Mouse (Mus musculus) embryo, embryonic 10.5 days (tissue): ENCODE results near the gene Lrrn4.

Experiments used
- DNase-seq: peaks from one replicate; pipeline ENCODE4 v3.0.0-alpha.2; 2015; ENCODE audit warnings: low spot score

The Lrrn4 gene

DNA sequence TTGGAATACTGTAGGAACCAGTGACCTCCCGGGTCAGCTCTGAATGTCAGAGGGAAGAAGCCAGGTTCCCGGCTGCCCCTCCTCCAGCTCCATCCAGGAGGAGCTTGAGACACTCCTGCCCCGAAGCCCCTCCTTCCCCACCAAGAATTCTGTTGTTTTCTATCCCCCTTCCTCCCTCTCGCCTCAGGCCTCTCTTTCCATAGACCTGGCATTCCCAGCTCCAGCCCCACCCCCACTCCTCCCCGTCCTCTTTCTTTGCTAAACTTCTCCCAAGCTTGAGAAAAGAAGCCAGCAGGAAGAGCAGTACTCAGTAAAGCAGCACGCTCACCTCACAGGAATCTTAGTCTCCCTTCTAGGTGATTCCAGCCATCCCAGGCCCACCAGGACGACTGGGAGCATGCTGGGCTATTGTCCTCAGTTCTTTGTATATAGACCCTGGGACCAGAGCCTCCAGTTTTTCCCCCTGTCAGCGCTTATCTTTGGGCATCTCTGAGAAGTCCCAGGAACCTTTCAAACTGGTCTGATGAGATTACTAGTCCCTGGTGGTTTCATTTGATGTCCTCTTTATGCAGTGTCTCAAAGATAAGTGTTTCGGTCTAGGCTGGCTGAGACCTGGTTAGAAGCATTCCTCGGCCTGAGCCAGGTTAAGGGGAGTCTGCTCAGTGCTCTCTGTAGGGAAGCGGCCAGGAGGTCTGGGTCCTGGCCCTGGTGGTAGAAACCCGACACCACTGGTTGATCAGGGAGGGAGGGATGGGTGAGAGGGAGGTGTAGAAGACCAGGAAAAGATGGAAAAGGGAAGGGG, at the start of gene Lrrn4:
Lrrn4 (minus strand) TSS at position 48 of the 802 bp plus-strand sequence.
- peak; percentile 48 for DNase-seq

DNA sequence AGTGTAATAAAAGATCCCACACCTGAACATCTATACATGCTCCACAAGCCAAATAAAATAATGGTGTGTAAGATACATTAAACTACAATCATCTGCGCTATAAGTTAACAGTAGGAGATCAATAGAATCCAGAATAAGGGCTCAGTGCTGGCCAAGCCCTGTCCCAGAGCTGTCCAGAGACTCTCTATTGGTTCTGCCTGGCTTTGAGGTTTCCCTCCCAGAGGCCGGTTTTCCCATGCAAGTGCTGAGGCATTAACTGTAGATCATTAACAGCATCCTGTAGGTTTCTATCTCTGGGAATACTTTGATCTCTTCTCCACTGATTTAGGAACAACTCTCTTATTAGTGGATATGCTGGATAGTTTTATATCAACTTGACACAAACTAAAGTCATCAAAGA, 48.3 kb upstream of the Lrrn4 start:
- DNase-seq, result no peak

DNA sequence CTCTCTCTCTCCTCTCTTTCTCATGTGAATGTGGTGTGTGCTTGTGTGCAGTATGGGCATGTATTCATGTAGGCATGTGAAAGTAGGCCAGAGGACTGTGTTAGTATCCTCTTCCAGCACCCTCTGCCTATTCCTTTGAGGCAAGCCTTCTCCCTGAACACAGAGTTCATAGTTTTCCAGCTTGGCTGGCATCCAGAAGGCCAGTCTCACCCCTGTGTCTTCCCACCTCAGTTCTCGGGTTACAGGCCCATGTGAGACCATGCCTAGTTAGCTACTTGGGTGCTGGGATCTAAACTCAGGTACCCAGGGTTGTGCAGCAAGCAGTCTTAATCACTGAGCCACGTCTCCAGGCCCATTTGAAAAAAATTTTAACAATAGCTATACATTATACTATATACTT, 47.2 kb upstream of the Lrrn4 start:
- DNase-seq, result no peak

DNA sequence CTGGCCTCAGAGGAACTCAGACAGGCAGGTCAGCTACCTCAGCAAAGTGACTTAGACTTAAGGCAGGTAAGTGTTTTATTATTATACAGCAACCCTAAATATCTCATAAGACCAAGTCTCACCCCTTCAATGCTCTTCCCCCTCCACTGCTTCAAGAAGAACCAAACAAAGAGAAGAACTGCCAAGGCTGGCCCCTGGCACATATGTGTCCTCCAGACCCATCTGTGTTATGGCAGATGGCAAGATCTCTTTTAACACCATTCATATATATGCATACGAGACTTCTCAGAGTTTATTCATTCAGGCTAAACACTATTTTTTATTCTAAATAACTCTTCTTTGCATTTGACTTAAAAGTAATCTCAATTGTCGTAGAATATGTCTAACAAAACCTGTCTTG, 46.6 kb upstream of the Lrrn4 start:
- no peak for DNase-seq

DNA sequence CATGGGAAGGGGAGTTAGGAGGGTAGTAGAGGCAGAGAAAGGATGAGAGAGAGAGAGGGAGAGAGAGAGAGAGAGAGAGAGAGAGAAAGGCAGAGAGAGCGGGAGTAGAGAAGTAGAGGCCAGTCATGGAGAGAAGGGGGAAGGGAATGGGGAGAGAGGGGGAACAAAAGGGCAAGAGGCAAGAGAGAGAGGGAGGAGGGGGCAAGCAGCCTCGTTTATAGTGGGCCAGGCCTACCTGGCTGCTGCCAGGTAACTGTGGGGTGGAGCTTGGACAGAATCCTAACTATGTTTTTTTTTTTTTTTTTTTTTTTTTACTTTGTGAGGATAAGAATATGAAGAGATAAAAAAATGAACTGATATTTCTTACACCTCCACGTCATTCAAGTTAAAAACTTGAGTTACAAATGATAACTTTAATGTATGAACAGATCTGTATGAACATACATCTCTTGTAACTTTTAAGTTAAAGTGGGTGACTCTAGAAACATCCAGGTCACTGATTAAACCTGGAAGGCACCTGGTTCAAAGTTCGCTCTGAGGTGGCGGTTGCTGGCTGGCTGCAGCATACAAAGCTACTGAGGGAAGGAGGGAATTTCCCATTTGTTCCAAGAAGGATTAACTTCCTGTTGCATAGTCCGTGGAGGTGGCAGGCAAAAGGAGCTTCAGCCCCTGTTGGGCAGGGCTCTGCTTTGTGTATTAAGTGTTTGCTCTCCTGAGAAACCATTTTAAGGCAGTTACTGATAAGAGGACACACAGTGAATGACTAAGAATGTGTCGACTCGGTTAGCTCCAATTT, 42.8 kb upstream of the Lrrn4 start:
- no peak for DNase-seq

DNA sequence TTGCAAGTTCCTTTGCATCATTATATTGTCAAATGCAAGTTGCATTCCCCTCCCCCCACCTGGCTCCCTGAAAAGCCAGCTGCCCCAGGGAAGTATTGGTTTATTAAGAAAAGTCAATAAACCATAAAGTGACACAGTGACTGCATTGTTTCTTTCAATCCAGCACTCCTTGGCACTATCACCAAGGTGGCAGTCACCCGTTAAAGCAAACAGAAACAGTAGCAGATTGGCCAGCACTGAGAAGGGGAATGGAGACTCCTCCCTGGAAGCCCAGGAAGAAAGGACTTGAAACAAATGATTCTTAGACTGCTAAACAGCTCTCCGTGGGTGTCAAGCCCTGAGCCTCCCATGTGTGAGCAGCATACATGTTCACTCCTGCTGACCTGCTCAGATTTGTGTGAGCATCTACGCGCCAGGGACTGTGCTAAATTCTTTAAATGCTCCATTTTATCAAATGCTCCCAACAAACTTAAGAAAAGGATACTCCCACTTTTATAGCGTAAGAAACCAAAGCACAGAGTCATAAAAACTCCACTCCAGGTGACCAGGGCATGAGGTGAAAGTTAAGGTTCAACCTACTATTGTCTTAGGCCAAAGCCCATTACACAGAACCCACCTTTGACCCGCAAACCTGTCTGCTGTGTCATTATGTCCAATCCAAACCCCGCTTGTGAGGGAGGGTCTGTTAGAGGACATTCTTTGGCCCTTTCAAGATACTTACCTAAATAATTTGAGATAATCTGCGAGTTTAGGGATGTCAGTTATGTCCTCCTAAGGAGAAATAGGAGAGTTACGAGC, 41.6 kb upstream of the Lrrn4 start:
- DNase-seq, result no peak

DNA sequence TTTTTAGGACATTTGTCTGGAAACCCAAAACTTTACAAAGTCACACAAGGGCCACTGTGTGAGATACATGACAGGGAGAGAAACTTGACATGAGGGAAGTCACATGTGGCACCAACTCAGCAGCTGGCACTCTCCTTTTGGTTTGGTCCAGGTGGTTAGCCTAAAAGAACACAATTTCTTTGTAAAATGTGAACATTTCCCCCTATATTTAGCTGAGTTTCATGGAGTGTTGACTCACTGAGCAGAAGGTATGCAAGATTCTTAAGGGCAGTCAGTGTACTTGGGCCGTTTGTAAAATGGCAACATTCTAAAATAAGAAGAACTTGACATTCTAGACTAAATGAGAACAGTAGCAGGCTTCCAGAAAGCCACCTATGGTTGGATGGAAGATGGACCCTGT, 34.1 kb upstream of the Lrrn4 start:
- DNase-seq, result no peak

DNA sequence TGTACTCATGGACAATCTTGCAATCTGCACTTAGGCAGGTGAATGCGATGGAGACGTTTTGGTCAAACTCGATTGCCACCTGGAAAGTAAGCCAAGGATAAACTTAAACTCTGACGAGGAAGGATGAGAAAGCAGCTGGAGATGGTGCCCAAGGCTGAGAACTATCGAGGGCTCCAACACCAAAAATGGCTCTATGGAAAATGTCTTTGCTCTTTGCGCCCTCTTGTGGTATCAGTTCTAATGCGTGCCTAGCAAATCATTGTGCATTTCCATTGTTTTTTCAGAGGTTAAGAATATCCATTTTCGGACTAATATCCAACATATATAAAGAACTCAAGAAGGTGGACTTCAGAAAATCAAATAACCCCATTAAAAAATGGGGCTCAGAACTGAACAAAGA, 26.1 kb upstream of the Lrrn4 start:
- DNase-seq, result peak; percentile 79

DNA sequence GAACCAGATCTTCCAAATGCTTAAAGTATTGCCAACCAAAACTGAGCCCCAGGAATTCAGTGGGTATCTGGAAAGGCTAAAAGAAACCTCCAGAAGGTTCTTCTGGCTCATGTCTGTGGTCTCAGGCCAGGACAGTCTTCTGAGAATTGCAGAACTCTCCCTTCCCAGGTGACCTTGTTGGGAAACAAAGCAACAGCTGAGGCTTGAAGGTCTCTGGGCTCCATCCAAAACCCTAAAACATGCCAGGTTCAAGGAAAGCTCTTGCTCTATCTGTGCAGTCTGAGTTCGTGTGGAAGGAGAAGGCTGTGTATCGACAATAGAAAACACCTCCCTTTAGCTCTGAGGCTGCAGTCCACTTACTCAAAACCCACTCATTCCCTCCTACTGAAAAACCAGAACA, 24.3 kb upstream of the Lrrn4 start:
- DNase-seq, result no peak

DNA sequence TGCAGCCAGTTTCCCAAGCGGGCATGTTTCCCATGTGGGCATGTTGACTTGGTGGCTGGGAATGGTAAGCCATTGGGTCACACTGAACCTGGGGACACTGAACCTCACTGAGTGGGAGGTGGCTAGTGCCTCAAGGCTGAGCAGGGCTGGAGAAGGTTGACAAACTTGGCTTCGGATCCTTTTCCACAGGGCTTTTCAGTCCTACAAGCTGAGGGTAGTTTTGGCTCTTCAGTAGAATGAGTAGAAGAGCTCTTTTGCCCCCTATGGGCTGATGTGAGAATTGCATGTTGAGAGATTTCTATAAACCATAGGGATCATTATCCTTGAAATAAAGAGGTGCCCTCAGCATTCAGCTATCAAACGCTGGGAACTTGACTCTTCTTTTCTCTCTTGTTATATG, 22.8 kb upstream of the Lrrn4 start:
- DNase-seq, result peak; percentile 91

DNA sequence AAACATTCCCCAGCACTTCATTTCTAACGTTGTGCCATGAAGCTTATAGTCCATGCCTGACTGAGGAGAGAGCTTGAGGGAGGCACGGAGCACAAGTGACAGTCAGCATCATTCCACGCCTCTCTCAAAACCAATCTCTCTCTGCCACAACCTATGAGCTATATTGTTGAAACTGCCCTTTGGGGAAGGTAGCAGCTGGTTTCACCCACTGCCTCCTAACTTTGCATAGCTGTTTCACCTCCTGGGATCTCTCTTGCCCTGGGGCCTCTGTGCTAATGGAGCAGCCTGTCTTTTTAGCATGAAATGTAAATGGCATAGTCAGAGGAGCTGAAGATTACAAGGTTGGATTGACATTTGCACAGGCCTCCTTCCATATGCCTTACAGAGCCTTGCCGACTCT, 21.4 kb upstream of the Lrrn4 start:
- peak; percentile 2 for DNase-seq

DNA sequence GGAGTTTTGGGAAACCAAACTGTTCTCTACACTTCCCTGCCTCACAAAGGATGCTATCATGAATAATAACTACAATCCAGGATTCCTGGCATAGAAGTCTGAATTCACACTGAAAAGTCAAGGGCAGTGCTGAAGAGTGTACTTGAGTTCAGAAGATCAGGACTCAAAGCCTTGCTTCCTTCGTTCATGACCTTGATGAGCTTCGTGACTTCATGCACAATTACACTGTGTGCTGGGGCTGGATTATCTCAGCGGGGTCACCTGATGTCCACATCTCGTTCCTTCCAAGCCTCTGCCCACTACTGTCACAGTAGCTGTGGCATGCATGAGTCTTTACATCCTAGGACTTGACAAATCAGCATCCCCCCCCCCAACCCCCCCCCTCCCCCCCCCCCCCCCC, 20.9 kb upstream of the Lrrn4 start:
- no peak for DNase-seq

DNA sequence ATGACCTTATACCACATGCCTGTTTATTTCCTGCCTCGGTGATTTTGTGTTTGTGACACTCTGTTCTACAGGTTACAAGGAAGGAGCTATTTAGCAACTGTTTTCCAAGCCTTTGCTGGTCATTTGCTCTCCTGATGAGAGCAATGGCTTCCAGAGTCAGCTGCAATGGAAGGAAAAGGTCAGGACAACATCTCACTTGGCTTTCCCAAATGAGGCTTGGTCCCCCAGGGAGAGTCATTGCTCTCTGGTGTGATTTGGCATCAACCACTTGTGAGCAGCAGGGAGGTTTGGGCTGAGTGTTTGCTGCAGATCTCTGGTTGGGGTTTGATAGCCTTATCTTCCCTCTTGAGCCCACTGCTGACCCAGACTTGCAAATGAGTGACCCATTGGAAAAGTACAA, 19.9 kb upstream of the Lrrn4 start:
- no peak for DNase-seq

DNA sequence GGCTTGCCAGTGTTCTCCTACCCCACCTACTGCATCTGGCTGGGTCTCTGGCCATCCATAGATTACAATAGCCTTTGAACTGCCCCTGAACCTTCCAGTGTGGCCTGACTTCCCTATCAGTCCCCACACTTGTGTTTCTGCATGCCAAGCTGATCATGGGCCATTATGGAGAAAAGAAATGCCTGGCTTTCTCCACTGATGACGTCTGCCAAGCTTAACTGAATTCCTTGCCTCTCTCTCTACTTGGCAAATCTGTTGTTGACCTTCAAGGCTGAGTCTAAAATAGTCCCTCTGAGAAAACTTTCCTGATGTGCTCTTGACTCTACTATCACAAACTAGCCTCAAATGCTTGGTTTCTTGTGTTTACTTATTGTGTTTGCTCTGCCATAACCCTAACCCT, 17.5 kb upstream of the Lrrn4 start:
- no peak for DNase-seq

DNA sequence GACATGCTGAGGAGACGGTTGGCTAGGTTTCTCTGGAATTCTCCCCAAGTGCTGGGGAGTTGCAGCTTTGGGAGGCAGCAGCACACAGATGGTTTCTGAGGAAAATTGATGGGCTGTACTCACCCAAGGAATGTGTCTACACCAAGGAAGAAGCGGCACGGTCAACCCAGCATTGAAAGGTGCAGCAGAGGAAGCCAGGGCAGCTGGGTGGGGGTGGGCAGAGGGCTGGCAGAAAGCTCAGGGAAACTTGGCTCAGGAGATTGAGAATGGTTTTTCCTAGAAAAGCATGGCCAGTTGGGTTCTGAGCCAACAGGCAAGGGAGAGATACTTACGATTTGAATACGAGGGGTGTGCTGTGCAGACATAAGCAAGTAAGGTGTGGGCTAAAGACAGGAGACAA, 13.1 kb upstream of the Lrrn4 start:
- no peak for DNase-seq

DNA sequence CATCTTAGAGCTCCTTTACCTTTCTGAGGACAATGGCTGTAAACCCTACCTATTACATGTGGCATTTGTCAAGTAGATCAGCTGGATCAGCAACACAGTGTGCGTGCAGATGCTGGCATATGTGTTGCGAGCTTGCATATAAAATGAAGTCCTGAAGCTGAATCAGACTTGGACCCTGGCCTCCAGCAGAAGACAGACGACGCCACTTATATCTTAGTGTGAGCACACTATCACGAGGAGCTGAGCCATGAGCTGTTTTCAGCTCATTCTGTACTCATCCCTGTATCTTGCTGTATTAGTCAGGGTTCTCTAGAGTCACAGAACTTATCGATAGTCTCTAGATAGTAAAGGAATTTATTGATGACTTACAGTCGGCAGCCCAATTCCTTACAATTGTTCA, 4.6 kb upstream of the Lrrn4 start:
- no peak for DNase-seq

DNA sequence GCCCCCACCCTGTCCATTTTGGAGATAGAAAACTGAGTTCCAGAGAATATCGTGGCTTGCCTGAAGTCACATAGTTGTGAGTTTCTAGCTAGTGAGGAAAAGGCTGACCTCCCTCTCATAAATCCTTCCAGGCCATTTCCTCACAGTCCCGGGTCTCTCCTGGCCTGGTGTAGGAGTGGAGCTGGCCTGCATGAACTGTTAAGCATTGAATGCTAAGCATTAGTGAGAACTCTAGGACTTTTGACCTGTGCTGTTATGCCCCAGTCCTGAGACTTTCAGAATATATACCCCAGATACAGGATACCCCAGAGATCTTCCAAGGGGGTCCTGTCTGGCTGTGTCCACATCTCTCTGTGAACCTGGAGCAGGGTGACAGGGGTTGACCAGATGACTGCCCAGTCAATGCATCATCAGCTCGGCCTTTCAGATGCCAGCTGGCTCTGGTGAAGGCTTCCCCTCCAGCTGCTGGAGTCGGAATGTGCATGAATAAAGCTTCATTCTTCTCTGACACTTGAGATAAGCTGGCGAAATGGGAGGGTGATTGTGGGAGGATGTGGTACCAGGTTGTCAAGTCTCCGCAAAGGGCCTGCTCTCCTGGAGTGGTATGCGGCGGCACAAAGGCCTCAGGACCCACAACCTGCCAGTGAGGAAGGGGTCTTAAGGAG, 3.7 kb upstream of the Lrrn4 start:
- DNase-seq, result peak; percentile 4

DNA sequence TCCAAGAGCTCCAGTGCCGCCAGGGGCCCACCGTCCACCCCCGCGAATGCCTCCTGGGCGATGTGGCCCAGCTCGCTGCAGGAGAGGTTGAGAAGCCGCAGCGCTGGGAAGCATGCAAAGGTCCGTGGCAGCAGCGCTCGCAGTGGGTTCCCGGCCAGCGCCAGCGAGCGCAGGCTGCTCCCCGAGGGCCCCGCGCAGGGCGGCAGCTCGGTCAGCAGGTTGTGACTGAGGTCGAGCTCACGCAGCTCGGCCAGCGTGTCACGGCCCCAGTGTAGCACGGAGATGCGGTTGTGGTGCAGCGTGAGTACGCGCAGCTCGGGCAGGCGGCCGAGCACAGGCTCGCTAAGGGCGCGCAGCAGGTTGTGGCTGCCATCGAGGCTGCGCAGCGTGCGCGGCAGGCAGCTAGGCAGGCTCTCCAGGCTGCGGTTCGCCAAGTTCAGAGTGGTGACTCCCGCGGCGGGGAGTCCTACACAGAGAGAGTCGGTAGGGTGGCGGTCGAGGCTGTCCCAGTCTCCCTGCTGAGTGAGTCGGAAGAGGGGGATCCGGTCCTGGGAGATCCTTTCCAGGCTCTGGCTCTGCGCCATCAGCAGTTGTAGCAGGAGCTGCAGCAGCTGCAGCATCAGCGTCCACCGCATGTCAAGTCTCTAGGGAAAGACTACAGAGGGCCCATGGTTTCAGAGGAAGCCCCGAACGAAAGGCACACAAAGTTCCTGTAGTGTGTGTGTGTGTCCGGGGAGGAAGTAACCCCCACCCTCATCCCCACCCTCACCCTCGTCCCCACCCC, 1.2 kb downstream of the Lrrn4 start:
- DNase-seq, result peak; percentile 59

DNA sequence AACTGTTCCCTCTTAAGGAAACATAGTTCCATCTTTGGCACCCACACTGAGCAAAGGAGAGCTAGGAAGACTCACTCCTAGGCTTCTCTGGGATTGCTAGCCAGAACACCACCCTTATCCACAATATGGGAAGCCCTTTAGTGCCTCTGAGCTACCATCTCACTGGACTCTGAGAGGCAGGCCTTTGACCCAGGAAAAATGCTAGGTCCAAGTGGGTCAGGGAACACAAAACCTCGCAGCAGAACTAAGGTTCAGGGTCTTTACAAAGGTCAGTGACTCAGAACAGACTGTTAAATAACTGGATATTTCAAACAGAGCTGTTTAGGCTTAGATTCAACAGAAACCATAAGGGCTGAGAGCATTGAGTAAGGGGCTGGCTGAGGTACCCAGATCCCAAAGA, 3.7 kb downstream of the Lrrn4 start:
- DNase-seq, result no peak

DNA sequence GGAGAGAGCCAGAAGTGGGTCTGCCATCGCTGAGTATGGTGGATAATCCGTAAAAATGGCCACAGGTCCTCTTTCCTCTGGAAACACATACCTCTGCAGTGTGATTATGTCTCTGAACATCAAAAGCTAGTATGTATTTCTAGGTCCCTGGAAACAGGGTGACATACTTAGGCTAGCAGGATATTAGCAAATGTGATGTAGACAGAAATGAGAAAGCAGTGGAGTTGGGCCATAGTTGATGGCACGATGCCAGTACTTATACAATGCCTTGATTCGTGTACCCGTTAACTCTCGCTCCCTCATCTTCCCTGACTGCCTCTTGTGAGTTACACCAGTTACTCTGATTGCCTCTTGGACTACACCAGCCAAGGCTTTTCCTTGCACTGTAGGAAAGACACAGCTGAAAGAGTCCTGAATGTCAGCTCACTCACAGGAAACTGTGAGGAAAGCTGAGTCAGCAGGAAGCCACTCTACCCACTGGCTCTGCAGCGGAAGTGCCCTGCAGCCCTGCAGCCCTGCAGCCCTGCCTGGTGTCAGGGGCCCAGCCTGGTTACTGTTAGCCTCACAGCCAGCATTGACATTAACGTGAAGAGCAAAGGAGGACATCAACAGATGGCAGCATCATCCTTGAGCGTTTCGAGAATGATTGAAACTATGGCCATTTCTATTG, 6.9 kb downstream of the Lrrn4 start:
- DNase-seq, result no peak

DNA sequence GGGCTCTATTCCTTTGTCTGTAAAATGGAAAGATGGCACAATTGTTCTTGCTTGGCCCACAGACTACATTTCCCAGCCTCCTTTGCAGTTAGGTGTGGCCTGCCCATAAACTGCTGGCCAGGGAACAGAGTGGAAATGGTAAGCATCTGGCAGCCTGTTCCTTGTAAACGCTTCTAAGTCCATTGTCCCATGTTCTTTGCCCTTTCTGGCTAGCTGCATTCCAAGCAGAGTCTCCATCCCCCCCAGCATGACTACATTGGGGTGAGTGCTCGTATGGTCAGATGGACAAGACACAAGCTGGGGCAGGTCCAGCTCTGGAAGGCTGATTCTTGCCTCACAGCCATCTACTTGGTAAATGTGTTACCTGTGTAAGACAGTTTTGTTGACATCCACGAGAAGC, 9.0 kb downstream of the Lrrn4 start:
- DNase-seq, result no peak
